Mouse (Mus musculus) heart, embryonic 14.5 days (tissue): ENCODE data around the gene Bcor. TPM values are rescaled to one million over a fixed set of nuclear protein-coding genes. Genes with fewer than 3 reads are reported as not detected.

Experiments
- ATAC-seq: fragments of 200-750 bp; cut with Nextera tagmentation; 2 replicates; pipeline ENCODE4 v1.8.0; 2017; ENCODE audit warnings: low read depth, moderate TSS enrichment; ENCODE audit not compliant: insufficient number of reproducible peaks, insufficient read depth, low FRiP score
- H3K27ac ChIP-seq, 2 experiments: fragments of 200-500 bp in 1 of 2; fragments of 300-500 bp in 1 of 2; sonication (generic) in 1 of 2; replicated peaks in 1 of 2; 2 replicates each; pipeline ENCODE4 v1.5.1; 2012 to 2014; ENCODE audit warnings: low read depth in 2 of 2, low read length in 2 of 2, control low read depth in 1 of 2, mild to moderate bottlenecking in 1 of 2, mixed read lengths in 1 of 2; ENCODE audit not compliant: control insufficient read depth in 1 of 2, insufficient read depth in 1 of 2
- H3K27me3 ChIP-seq: fragments of 300-500 bp; sonication (generic); 2 replicates; pipeline ENCODE4 v1.6.1; 2014; ENCODE audit warnings: mild to moderate bottlenecking, low read length, control low read depth; ENCODE audit not compliant: control insufficient read depth, insufficient read depth
- H3K36me3 ChIP-seq: fragments of 300-500 bp; sonication (generic); 2 replicates; pipeline ENCODE4 v1.6.1; 2014; ENCODE audit warnings: mild to moderate bottlenecking, control low read depth, low read length, mixed read lengths; ENCODE audit not compliant: control insufficient read depth, insufficient read depth
- H3K4me1 ChIP-seq, 2 experiments: fragments of 200-500 bp in 1 of 2; fragments of 300-500 bp in 1 of 2; sonication (generic) in 1 of 2; 2 replicates each; pipeline ENCODE4 v1.6.1; 2012 to 2014; ENCODE audit warnings: low read length in 2 of 2, control low read depth in 1 of 2, mixed read lengths in 1 of 2; ENCODE audit not compliant: control insufficient read depth in 2 of 2, insufficient read depth in 2 of 2
- H3K4me2 ChIP-seq: fragments of 300-500 bp; sonication (generic); 2 replicates; pipeline ENCODE4 v1.6.1; 2014; ENCODE audit warnings: mild to moderate bottlenecking, low read length
- H3K4me3 ChIP-seq, 2 experiments: fragments of 200-500 bp in 1 of 2; fragments of 300-500 bp in 1 of 2; sonication (generic) in 1 of 2; 2 replicates each; pipeline ENCODE4 v1.5.1; 2012 to 2014; ENCODE audit warnings: low read length in 2 of 2, mild to moderate bottlenecking in 2 of 2, control low read depth in 1 of 2, low read depth in 1 of 2, moderate library complexity in 1 of 2; ENCODE audit not compliant: control insufficient read depth in 1 of 2, insufficient read depth in 1 of 2
- H3K9ac ChIP-seq: fragments of 300-500 bp; sonication (generic); 2 replicates; pipeline ENCODE4 v1.6.1; 2014; ENCODE audit warnings: mild to moderate bottlenecking, low read length
- H3K9me3 ChIP-seq: fragments of 300-500 bp; sonication (generic); 2 replicates; pipeline ENCODE4 v1.6.1; 2016; ENCODE audit warnings: low read length, control low read depth; ENCODE audit not compliant: control insufficient read depth
- WGBS: fragments of 180-500 bp; shearing (Covaris S2); extraction: QIAGEN DNeasy Blood & Tissue Kit; methylation state at CpG from one replicate; pipeline ENCODE4 v1.1.7; 2014; 5-methylcytosine and 5-hydroxymethylcytosine counted together
- polyA plus RNA-seq: library from polyadenylated mRNA; unstranded; fragments of >200 nt; fragmentation: Nextera tagmentation; extraction: Ambion mirVana; gene quantifications from 2 replicates; pipeline ENCODE4 v1.2.1, GENCODE M21; 2014

Bcor gene
- polyA plus RNA-seq, 1 experiment from 2014 or later = 17.0 TPM

- no peaks in the 10 kb centered on the region for H3K9me3 ChIP-seq
- peak overlapping the region; percentile 83 to 95 for H3K27ac ChIP-seq
- no peaks in the 10 kb centered on the region for H3K36me3 ChIP-seq
- ATAC-seq = peak; percentile 40; the same call in 1 of the 2 replicates
- H3K27me3 ChIP-seq = peaks cover 28% of the 10 kb centered on the region
- 7% methylated on average over 35 of the region's 38 CpGs for WGBS
- H3K4me2 ChIP-seq = peak overlapping the region; percentile 77
- peak overlapping the region; percentile 40 to 55 for H3K4me3 ChIP-seq
- H3K4me1 ChIP-seq = peaks cover 14 to 26% of the 10 kb centered on the region in 2 experiments
- H3K9ac ChIP-seq = peak overlapping the region; percentile 74
Observed at GRCm38 (mm10) chrX:12005181-12006030, 154.7 kb downstream of the Bcor start.

- H3K9me3 ChIP-seq = no peaks in the 10 kb centered on the region
- 18% methylated on average over 16 of the region's 16 CpGs for WGBS
Observed at GRCm38 (mm10) chrX:12004416-12004815, 155.7 kb downstream of the Bcor start.

GRCm38 (mm10) chrX:12003947-12004346 lies 156.2 kb downstream of the Bcor start:
- H3K9ac ChIP-seq = no peak overlapping the region
- H3K36me3 ChIP-seq = no peaks in the 10 kb centered on the region
- H3K4me2 ChIP-seq = no peak overlapping the region
- WGBS = 33% methylated on average over 6 of the region's 6 CpGs
- no peak overlapping the region for H3K27ac ChIP-seq
- H3K27me3 ChIP-seq = peaks cover 36% of the 10 kb centered on the region
- H3K4me3 ChIP-seq = no peak overlapping the region
- no peak for ATAC-seq
- H3K9me3 ChIP-seq = no peaks in the 10 kb centered on the region
- peaks cover 14 to 28% of the 10 kb centered on the region in 2 experiments for H3K4me1 ChIP-seq

More at GRCm38 (mm10) chrX:12004416-12004815, 155.7 kb downstream of the Bcor start:
- Histone ChIP-seq H3K27me3 (peaks cover 38% of the 10 kb centered on the region), H3K27ac (no peak overlapping the region), H3K4me3 (no peak overlapping the region), H3K36me3 (no peaks in the 10 kb centered on the region), H3K9ac (no peak overlapping the region), H3K4me1 (peaks cover 14 to 28% of the 10 kb centered on the region in 2 experiments), H3K4me2 (no peak overlapping the region)
- no peak for ATAC-seq

- Histone ChIP-seq H3K27ac (no peak overlapping the region), H3K27me3 (peaks cover 35% of the 10 kb centered on the region), H3K4me2 (no peak overlapping the region), H3K4me1 (peaks cover 14 to 28% of the 10 kb centered on the region in 2 experiments), H3K9me3 (no peaks in the 10 kb centered on the region), H3K36me3 (no peaks in the 10 kb centered on the region), H3K4me3 (no peak overlapping the region), H3K9ac (no peak overlapping the region)
- ATAC-seq = no peak
- whole genome bisulfite sequencing = 0% methylated on average over 1 of the region's 1 CpGs
Observed at GRCm38 (mm10) chrX:12003539-12003938, 156.6 kb downstream of the Bcor start.

- no peak overlapping the region for H3K27ac ChIP-seq
Observed at GRCm38 (mm10) chrX:12003106-12003505, 157.0 kb downstream of the Bcor start.

GRCm38 (mm10) chrX:12002596-12002995 lies 157.6 kb downstream of the Bcor start:
- WGBS = 40% methylated on average over 6 of the region's 6 CpGs
- no peak for ATAC-seq
- Histone ChIP-seq H3K9me3 (no peaks in the 10 kb centered on the region), H3K36me3 (no peaks in the 10 kb centered on the region), H3K9ac (no peak overlapping the region), H3K4me3 (no peak overlapping the region), H3K4me2 (no peak overlapping the region), H3K4me1 (peaks cover 14 to 28% of the 10 kb centered on the region in 2 experiments), H3K27ac (no peak overlapping the region), H3K27me3 (peaks cover 29% of the 10 kb centered on the region)

More at GRCm38 (mm10) chrX:12003106-12003505, 157.0 kb downstream of the Bcor start:
- Histone ChIP-seq H3K4me2 (no peak overlapping the region), H3K9ac (no peak overlapping the region), H3K4me3 (no peak overlapping the region), H3K36me3 (no peaks in the 10 kb centered on the region), H3K27me3 (peaks cover 31% of the 10 kb centered on the region), H3K4me1 (peaks cover 14 to 28% of the 10 kb centered on the region in 2 experiments), H3K9me3 (no peaks in the 10 kb centered on the region)
- no peak for ATAC-seq
- 17% methylated on average over 8 of the region's 9 CpGs for WGBS

GRCm38 (mm10) chrX:12001969-12002368 lies 158.2 kb downstream of the Bcor start:
- Histone ChIP-seq H3K4me2 (no peak overlapping the region), H3K36me3 (no peaks in the 10 kb centered on the region), H3K27ac (no peak overlapping the region), H3K4me1 (peaks cover 14 to 28% of the 10 kb centered on the region in 2 experiments), H3K9ac (no peak overlapping the region), H3K4me3 (no peak overlapping the region), H3K9me3 (no peaks in the 10 kb centered on the region), H3K27me3 (peaks cover 33% of the 10 kb centered on the region)
- no peak for ATAC-seq
- 18% methylated on average over 3 of the region's 3 CpGs for WGBS
